Mouse (Mus musculus) left cerebral cortex, adult 6 months (tissue): Measurements from ENCODE around the gene Zfy2. TPM values are rescaled to one million over a fixed set of nuclear protein-coding genes. Genes with fewer than 3 reads are reported as not detected.

ENCODE experiments used
- long read RNA-seq, 2 experiments: library from polyadenylated mRNA; unstranded; transcript quantifications; one replicate each; pipeline ENCODE4 v2.0.0; 2019 to 2020
- polyA plus RNA-seq: library from polyadenylated mRNA; unstranded; fragments of <200 nt; fragmentation: Nextera tagmentation; gene quantifications from 2 replicates; pipeline ENCODE4 v1.2.3, GENCODE M21; 2021

Gene Zfy2
- not detected in 2 replicates for polyA plus RNA-seq
- long read RNA-seq, experiment 1, result 0 reads
- long read RNA-seq, experiment 2, result 0 reads

DNA sequence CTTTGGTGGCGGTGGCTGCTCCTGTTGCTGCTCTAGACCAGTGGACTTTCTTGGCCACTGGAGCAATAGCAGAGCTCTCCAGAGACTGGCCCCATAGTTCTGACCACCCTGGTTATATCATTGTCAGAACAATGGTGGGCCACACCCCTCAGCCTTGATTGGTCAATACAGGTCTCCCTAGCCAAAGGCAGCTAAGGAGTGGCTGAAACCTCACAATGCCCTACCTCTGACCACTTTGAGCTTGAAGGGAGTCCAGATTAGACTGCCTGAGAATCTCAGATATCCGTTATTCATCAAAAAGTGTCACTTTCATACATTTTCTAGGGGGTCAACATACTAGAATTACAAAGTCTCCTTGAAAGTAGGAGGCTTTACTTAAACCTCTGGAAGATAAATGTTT, at the start of gene Zfy2:
Gene Zfy2 (minus strand): TSS at position 101 of the 400 bp plus-strand sequence.

